Mouse (Mus musculus) lung, adult 2 months (tissue): ENCODE measurements at regions not wholly inside any gene's neighbourhood (a gene's known extent, or its start where the extent isn't known, plus 50 kb on each side); places are given as distances from the start of the nearest gene placed in this dataset.

Experiments
- CTCF ChIP-seq: fragments of 200-500 bp; IDR thresholded peaks from 2 replicates; pipeline ENCODE4 v1.5.1; 2011; ENCODE audit warnings: mild to moderate bottlenecking, low read length, control low read depth; ENCODE audit not compliant: insufficient read depth
- POLR2A ChIP-seq: fragments of 200-500 bp; IDR thresholded peaks from 2 replicates; pipeline ENCODE4 v1.6.1; 2011; ENCODE audit warnings: low read depth, mild to moderate bottlenecking, control low read depth, low read length, borderline replicate concordance; ENCODE audit errors: extremely low read depth

DNA sequence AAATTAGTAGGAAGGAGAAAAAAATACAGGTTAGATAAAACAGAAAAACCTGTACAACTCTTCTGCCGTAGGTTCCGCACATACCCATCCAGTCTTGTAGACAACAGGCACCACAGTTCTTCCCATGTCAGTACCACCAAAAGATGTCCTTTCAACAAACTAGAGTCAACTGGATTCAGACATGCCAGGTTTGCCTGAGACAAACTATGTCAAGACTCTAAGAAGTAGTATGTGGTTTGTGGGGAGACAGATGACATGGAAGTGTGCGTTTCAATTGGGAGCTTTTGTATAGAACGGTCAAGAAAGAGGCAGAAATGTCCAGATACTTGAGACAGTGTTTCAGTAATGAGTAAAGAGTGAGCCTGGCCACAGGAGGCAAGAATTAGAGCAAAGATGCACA is 119.5 kb upstream of the Nebl start:
- TF ChIP-seq CTCF = no peak
- no peak for TF ChIP-seq POLR2A
